Mouse (Mus musculus) G1E-ER4 (cell line): ENCODE results near the gene Vhl. TPM values are rescaled to one million over a fixed set of nuclear protein-coding genes. Genes with fewer than 3 reads are reported as not detected.

Experiments
- GATA1 ChIP-seq: IDR thresholded peaks from one replicate; pipeline ENCODE4 v1.8.0; 2012; ENCODE audit warnings: low read length, inconsistent platforms
- polyA plus RNA-seq: library from polyadenylated mRNA; stranded (reverse); fragments of >175 nt; gene quantifications from 2 replicates; pipeline ENCODE4 v1.2.3, GENCODE M21; 2012

The Vhl gene
- polyA plus RNA-seq, 1 experiment = 9.1 TPM

DNA sequence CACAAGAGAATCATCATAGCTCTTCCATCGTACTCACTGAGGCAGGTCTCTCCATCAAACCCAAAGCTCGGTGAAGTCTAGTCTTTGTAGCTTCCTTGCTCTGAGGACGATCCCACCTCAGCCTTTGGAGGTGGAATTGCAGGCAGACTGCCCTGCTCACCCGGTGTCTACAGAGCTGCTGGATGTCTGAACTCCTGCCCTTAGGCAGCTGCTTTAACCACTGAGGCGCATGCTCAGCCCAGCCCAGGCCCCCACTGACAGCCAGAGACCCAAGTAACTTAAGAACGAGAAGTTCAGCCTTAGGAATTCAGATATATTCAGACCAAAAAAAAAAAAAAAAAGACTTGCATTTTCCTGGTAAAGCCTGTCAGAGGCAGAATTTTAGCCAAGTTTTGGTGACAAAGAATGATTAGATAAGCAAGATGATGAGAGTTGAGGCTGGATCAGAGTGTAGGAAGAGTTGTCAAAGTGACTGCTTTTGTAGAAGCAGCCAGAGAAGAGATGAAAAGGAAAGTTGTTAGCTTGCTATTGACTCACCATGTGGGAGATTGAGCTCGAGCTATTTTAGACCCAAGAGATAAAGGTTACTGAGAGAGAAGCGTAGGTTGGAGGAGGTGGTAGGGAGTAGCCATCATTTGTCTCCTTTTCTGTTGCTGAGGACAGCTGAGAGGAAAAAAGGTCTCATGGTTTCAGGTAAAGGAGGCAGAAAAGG lies 11.3 kb upstream of the Vhl start:
- no peak for TF ChIP-seq GATA1

DNA sequence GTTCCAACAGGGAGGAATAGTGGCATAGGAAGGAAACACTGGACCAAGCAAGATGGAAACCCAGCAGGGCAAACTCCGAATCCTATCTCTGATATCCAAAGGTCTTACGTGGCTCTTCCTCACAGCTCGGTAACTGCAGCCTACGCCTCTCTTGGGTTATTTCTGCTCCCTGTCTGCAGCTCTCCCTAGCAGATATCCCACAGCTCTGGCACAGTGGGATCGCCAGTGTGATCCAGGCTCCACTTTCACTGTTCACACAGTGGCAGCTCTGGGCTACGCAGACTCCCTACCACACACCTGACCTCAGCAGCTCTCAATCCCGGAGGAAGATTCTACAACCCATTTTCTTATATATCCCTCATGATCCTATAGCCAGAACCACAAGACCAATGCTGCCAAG lies 9.6 kb upstream of the Vhl start:
- no peak for TF ChIP-seq GATA1

DNA sequence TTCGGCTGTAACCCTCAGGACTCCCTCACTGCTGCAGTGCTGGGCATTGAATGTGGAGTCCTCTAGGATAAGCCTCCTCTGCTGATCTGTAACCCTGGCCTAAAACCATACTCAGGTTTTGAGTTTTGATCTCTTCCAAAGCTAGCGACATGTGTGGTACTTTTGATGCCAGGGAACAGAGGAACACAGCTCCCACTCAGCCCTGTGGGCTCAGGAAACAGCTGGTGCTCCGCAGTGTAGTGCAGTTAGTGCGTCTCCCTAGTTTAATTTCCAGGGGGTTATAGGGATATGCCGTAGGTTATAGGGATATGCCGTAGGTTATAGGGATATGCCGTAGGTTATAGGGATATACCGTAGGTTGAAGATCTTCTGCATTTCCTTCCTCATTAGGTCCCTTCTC lies 8.8 kb upstream of the Vhl start:
- TF ChIP-seq GATA1 = no peak

- TF ChIP-seq GATA1 = no peak
Measured at GRCm38 (mm10) chr6:113615489-113615888, 8.3 kb upstream of the Vhl start.

GRCm38 (mm10) chr6:113623386-113623785 lies 373 bp upstream of the Vhl start:
- TF ChIP-seq GATA1 = no peak

DNA sequence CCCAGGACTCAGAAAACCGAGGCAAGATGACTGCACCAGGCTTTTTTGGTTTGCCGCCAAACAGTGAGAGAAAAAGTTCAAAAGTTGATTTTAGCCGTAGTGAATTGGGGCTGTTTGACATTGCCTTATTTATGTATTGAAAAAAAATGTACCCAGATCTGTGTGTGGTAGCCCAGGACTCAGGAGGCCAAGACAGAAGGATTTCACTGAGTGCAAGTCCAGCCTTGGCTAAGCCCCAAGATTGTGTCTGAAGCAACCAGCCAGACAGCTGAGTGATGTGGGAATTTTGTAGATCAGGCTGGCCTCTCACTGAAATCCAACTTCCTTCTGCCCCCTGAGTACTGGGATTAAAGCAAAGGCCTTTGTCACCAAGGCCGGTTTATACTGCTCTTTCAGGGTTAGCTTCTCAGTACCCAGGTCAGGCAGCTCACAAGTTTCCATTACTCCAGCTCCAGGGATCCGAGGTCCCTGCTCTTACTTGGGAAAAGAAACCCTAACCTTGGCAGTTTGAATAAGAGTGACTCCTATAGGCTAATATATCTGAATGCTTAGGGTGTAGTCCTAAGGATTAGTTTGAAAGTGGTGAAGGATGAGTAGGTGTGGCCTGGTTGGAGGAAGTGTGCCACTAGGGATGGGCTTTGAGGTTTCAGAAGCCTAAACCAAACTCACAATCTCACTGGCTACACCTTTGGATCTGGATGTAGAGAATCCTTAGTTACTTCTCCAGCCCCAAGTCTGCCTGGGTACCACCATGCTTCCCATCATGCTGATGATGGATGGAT lies 1.4 kb downstream of the Vhl start:
- TF ChIP-seq GATA1 = no peak

- no peak for TF ChIP-seq GATA1
Measured at GRCm38 (mm10) chr6:113630322-113630721, 6.6 kb downstream of the Vhl start.

DNA sequence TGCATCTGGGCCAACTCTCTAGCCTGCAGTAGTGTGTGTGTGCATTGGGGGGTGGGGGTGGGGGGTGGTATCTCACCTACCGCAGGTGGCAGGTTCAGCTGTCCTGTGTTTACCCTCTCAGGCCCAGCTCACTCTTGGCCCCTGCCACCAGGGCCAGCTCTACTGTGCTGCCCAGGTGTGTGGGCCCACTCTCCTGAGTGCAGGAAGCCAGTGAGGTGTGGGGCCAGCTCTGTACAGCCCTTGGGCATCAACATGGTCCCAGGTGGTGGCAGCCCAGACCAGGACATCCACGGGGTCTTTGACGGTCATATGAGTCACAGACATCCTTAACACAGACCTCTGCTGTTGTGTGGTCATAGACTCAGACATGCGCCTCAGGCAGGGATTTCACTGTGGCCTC lies 9.1 kb downstream of the Vhl start:
- no peak for TF ChIP-seq GATA1

- no peak for TF ChIP-seq GATA1
Measured at GRCm38 (mm10) chr6:113638302-113639040, 14.7 kb downstream of the Vhl start, which contains the start of gene Irak2. Irak2 (plus strand) TSS chr6:113638467.

DNA sequence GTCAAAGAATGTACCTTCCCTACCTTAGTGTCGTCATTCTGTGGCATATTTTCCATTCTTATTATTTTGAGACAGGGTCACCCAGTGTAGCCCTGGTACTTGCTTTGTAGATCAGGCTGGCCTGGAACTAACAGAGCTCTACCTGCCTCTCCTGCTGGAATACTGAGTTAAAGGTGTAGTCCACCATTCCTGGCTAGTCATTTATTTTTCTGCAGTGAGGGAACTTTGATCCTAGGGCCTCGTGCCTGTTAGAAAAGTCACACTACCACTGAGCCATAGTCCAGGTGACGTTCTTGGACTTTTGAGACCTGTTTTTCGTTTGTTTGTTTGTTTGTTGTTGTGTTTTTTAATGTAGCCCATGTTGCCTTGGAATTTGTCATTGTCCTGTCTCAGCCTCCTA lies 15.4 kb downstream of the Vhl start:
- no peak for TF ChIP-seq GATA1

DNA sequence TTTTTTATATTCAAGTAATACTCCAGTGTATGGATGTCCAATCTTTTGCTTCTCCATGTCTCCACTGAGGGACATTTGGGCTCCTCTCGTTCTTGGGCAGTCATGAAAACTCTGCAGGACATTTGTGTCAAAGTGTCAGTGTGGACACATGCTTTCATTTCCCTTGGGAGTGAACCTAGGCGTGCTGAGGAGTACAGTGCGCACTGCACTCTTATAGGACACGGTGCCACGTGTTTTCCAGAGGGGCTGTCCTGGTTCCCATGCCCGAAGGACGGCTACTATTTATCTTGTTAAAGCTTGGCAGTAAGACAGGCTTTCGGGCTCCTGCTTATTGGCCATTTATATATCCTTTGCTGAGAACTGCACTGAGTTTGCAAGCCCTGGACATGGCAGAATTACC lies 18.8 kb downstream of the Vhl start:
- no peak for TF ChIP-seq GATA1

GRCm38 (mm10) chr6:113643021-113643420 lies 19.3 kb downstream of the Vhl start:
- TF ChIP-seq GATA1 = no peak

DNA sequence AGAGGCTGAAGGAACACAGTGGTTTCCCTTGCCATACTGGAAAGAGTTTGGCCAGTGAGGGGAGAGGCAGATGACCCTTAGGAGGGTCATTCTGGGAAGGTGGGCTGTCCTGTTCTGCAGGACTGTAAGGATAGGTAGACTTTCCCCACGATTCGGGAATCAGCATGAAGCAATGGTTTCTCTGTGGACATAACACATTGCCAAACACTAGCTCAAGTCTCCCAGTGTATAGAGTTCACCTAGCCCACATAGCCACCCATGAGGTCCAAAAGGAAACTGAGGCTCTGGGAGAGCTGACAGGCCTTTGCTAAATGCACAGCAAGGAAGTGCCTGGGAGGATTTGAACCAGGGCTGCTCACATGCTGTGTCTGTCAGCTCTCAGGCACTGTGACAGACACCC lies 20.2 kb downstream of the Vhl start:
- no peak for TF ChIP-seq GATA1

- no peak for TF ChIP-seq GATA1
Measured at GRCm38 (mm10) chr6:113644808-113645207, 21.0 kb downstream of the Vhl start.

DNA sequence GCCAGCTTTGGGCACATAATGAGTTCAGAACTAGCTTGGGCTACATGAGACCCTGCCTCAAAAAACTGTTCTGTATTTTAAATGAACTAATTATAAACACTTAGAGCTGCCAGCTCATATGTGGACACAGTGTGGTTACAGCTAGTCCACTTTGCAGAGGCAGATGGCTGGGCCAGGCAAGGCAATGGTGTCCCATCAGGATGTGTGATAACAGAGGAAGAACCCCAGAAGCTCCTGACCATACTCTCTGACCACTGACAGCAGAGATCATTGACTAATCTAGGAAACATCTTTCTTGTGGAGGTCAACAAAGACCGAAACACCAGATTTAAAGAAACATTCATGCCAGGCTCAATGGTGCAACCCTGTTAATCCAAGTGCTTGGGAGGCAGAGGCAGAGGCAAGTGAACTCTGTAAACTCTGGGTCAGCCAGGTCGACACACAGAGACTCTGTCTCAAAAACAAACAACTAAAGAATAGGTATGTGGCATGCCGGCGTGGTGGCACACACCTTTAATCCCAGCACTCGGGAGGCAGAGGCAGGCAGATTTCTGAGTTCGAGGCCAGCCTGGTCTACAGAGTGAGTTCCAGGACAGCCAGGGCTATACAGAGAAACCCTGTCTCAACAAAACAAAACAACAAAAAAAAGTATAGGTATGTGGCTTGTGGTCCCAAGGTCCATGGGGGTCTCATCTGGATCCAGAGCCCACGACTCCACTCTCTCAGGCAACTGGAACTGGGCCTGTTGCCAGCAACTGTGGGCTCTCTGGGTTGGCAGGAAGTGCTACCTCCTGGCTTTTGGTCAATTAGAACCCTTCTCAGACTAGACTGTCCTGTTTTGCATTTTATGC lies 25.8 kb downstream of the Vhl start:
- no peak for TF ChIP-seq GATA1
